Mouse (Mus musculus): Measurements from ENCODE around the gene Ripor2.

The Ripor2 gene

GRCm38 (mm10) chr13:24649099-24649498, 67.1 kb downstream of the Ripor2 start:
- DNase-seq = no peak

GRCm38 (mm10) chr13:24651018-24651417, 69.0 kb downstream of the Ripor2 start:
- no peak for DNase-seq

GRCm38 (mm10) chr13:24654919-24655635, 73.1 kb downstream of the Ripor2 start:
- no peak for DNase-seq

- no peak for DNase-seq
Observed at GRCm38 (mm10) chr13:24656719-24657497, 74.9 kb downstream of the Ripor2 start.

GRCm38 (mm10) chr13:24666763-24667162, 84.8 kb downstream of the Ripor2 start:
- no peak for DNase-seq

GRCm38 (mm10) chr13:24668556-24668955, 86.6 kb downstream of the Ripor2 start:
- no peak for DNase-seq

- no peak for DNase-seq
Observed at GRCm38 (mm10) chr13:24670676-24671075, 88.7 kb downstream of the Ripor2 start.

GRCm38 (mm10) chr13:24679027-24679680, 97.2 kb downstream of the Ripor2 start:
- peak; percentile 32 for DNase-seq

- no peak for DNase-seq
Observed at GRCm38 (mm10) chr13:24680951-24681350, 99.0 kb downstream of the Ripor2 start.

GRCm38 (mm10) chr13:24682346-24682745, 100.4 kb downstream of the Ripor2 start:
- DNase-seq = no peak

GRCm38 (mm10) chr13:24684503-24684902, 102.5 kb downstream of the Ripor2 start:
- DNase-seq = no peak

- DNase-seq = no peak
Observed at GRCm38 (mm10) chr13:24685846-24686245, 103.9 kb downstream of the Ripor2 start.

GRCm38 (mm10) chr13:24686705-24687665, 105.0 kb downstream of the Ripor2 start:
- DNase-seq = peak; percentile 82

- DNase-seq = no peak
Observed at GRCm38 (mm10) chr13:24693312-24693711, 111.3 kb downstream of the Ripor2 start.

GRCm38 (mm10) chr13:24698746-24699145, 116.8 kb downstream of the Ripor2 start:
- no peak for DNase-seq

- DNase-seq = no peak
Observed at GRCm38 (mm10) chr13:24702128-24702527, 120.1 kb downstream of the Ripor2 start.

- no peak for DNase-seq
Observed at GRCm38 (mm10) chr13:24709656-24710396, 127.8 kb downstream of the Ripor2 start.

- DNase-seq = no peak
Observed at GRCm38 (mm10) chr13:24710968-24711367, 129.0 kb downstream of the Ripor2 start.

- DNase-seq = no peak
Observed at GRCm38 (mm10) chr13:24712581-24713130, 130.7 kb downstream of the Ripor2 start.

GRCm38 (mm10) chr13:24713434-24714000, 131.5 kb downstream of the Ripor2 start:
- peak; percentile 88 for DNase-seq

- DNase-seq = no peak
Observed at GRCm38 (mm10) chr13:24714360-24714885, 132.4 kb downstream of the Ripor2 start.
